Mouse (Mus musculus): ENCODE measurements around the gene Mtmr3. TPM values are rescaled to one million over a fixed set of nuclear protein-coding genes. Genes with fewer than 3 reads are reported as not detected.

Mtmr3 gene
- total RNA-seq, 2 experiments from 2014 or later, result 70.5 to 73.2 TPM

GRCm38 (mm10) chr11:4622442-4622986 is 27.9 kb upstream of the Mtmr3 start:
- TF ChIP-seq CTCF (conservative IDR thresholded peaks at IDR 0.05), result no peak
- no peak for DNase-seq (ENCODE audit: low spot score in 2 of 2)
- Histone ChIP-seq H3K4me3 (no peak overlapping the region), H3K27ac (no peak overlapping the region)

GRCm38 (mm10) chr11:4621866-4622265 is 27.2 kb upstream of the Mtmr3 start:
- TF ChIP-seq CTCF (conservative IDR thresholded peaks at IDR 0.05), result no peak
- Histone ChIP-seq H3K27ac (no peak overlapping the region), H3K4me3 (no peak overlapping the region)
- no peak for DNase-seq (ENCODE audit: low spot score in 2 of 2)

- no peak for DNase-seq (ENCODE audit: low spot score in 2 of 2)
- no peak overlapping the region for H3K4me3 ChIP-seq
- TF ChIP-seq CTCF (conservative IDR thresholded peaks at IDR 0.05), result no peak
- no peak overlapping the region for H3K27ac ChIP-seq
Observed at GRCm38 (mm10) chr11:4620501-4621108, 25.9 kb upstream of the Mtmr3 start.

- no peak for TF ChIP-seq CTCF (conservative IDR thresholded peaks at IDR 0.05)
- H3K4me3 ChIP-seq, result no peak within 1 kb of the TSS
- H3K27ac ChIP-seq, result no peak within 1 kb of the TSS
- DNase-seq (ENCODE audit: low spot score in 2 of 2), result no peak
Observed at GRCm38 (mm10) chr11:4620017-4620485, 25.4 kb upstream of the Mtmr3 start, which contains the start of gene Gm11032. Gene Gm11032 (plus strand): TSS chr11:4620067.

DNA sequence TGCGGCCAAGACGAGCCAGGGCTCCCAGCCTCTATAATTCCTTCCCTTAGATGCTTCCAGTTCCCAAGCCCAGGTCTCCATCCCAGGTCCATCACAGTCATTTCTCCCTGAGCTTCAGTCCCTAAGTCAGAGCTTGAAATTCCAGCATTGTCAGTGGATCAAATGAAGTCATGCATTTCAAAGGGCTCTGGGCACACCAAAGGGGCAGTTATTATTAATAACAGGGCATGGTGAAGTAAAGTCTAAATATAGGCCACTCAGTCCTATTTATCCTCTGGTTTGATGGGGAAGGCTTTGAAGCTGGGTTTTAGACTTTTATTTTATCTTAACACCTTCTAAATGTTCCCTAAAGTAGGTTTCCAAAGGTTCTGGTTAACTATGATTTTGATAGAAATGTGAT is 17.2 kb upstream of the Mtmr3 start:
- no peak overlapping the region for H3K27ac ChIP-seq

DNA sequence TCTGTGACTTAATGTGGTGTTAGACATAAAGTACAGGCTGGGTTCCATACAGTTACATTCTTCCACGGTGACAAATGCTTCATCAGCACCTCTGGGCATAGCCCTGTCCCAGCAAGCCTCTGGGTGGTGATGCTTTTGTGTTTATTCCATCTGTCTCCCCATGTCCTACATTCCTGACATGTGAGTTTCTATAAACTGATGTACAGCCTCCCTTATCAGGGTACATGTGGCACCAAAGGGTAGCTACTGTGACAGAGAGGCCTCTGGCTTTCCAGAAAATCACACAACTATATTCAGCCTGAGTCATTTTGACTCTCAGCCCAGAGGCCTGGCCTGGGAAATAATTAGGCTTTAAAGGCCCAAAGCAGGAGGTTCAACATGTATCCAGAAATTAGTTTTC is 11.9 kb upstream of the Mtmr3 start:
- H3K27ac ChIP-seq, result no peak overlapping the region
- no peak for TF ChIP-seq CTCF (conservative IDR thresholded peaks at IDR 0.05)

More for the DNA sequence above, 17.2 kb upstream of the Mtmr3 start:
- TF ChIP-seq CTCF (conservative IDR thresholded peaks at IDR 0.05), result no peak
- H3K4me3 ChIP-seq, result no peak overlapping the region
- no peak for DNase-seq (ENCODE audit: low spot score in 2 of 2)

GRCm38 (mm10) chr11:4605414-4605813 is 10.8 kb upstream of the Mtmr3 start:
- TF ChIP-seq CTCF (conservative IDR thresholded peaks at IDR 0.05), result no peak
- DNase-seq (ENCODE audit: low spot score in 2 of 2), result no peak
- Histone ChIP-seq H3K27ac (no peak overlapping the region), H3K4me3 (no peak overlapping the region)

More for the DNA sequence above, 11.9 kb upstream of the Mtmr3 start:
- DNase-seq (ENCODE audit: low spot score in 2 of 2), result no peak
- no peak overlapping the region for H3K4me3 ChIP-seq

DNA sequence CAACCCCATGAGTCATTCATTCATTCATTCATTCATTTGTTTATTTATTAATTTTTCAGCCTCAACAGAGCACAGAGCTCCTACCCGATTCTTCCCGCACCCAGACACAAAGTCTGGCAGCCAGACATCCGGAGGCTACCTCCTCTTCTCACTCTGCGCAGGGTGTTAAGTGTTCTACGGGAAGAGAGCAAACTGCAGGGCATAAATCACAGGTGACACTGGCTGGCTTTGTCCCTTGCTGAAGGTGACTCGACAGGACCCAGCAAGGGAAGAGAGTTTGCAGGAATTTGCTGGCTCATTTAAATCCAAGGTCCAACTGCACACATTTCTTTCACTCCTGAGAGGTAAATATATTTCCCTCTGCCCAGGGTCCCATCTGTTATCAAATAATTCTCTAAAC is 9.8 kb upstream of the Mtmr3 start:
- no peak for TF ChIP-seq CTCF (conservative IDR thresholded peaks at IDR 0.05)
- no peak overlapping the region for H3K4me3 ChIP-seq
- DNase-seq (ENCODE audit: low spot score in 2 of 2), result no peak
- no peak overlapping the region for H3K27ac ChIP-seq

DNA sequence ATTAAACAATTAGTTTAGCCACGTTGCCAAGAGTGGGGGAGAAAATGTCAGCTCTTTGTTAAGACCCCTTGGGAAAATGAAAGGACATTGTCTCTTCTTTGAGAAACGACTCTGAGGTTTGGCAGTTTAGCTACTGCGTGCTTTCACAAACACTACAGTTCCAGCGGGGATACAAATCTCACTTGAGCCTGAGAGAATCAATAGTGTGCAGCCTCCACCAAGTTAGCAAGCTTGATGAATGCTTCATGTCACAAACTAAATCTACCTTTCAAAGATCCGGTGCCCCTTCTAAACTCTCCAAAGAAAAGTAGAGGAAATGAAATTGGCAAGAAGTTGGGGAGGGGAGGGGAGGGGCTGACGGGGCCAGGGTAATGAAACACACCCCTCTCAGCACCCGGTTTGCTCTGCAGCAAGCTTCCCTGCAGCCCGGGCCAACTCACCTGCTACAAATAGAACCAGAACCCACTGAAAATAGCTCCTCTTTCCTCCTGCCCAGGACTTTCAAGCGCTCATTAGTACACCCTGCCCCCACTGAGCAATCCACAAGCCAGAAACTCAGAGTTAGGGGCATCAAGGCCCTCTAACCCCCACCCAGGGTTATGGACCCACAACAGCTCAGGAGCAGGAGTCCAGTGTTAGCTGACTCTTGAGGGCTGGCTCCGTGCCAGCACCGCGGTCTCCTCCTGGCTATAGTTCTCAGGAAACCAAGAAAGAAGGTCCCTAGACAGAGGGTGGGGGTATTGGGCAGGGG is 8.2 kb upstream of the Mtmr3 start:
- H3K27ac ChIP-seq, result no peak overlapping the region
- H3K4me3 ChIP-seq, result peak overlapping the region; percentile 8; the same call in 1 of the 2 replicates
- TF ChIP-seq CTCF (conservative IDR thresholded peaks at IDR 0.05), result no peak
- DNase-seq (ENCODE audit: low spot score in 2 of 2), result no peak

DNA sequence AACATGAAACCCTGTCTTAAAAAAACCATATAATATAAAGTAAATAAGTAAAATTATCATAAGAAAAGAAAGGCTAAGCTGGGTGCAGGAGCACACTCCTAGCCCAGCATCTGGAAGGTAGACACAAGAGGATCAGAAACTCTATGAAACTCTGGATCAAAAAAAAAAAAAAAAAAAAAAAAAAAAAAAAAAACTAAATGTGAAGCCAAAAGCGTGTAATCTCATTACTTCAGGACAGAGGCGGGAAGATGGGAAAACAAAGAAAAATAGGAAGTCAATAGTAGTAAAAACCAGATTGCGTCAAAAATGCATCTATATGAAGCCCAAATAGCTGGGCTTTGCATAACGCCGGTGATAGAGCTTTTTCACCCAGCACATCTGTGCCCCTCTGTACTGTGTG is 7.2 kb upstream of the Mtmr3 start:
- no peak overlapping the region for H3K27ac ChIP-seq
- DNase-seq (ENCODE audit: low spot score in 2 of 2), result no peak
- no peak overlapping the region for H3K4me3 ChIP-seq
- TF ChIP-seq CTCF (conservative IDR thresholded peaks at IDR 0.05), result no peak

- TF ChIP-seq CTCF (conservative IDR thresholded peaks at IDR 0.05), result no peak
- DNase-seq (ENCODE audit: low spot score in 2 of 2), result no peak
- H3K4me3 ChIP-seq, result no peak overlapping the region
- no peak overlapping the region for H3K27ac ChIP-seq
Observed at GRCm38 (mm10) chr11:4599916-4600315, 5.3 kb upstream of the Mtmr3 start.

GRCm38 (mm10) chr11:4598411-4598810 is 3.7 kb upstream of the Mtmr3 start:
- Histone ChIP-seq H3K4me3 (no peak overlapping the region), H3K27ac (no peak overlapping the region)
- TF ChIP-seq CTCF (conservative IDR thresholded peaks at IDR 0.05), result no peak
- DNase-seq (ENCODE audit: low spot score in 2 of 2), result no peak

- H3K27ac ChIP-seq, result peak overlapping the region; percentile 98
- TF ChIP-seq CTCF (conservative IDR thresholded peaks at IDR 0.05), result peak; percentile 53
- peak in 1 of 2 experiments; percentile 8 for DNase-seq (ENCODE audit: low spot score in 2 of 2)
- H3K4me3 ChIP-seq, result peak overlapping the region; percentile 83
Observed at GRCm38 (mm10) chr11:4593849-4594607, 635 bp downstream of the Mtmr3 start.
